Mouse (Mus musculus): Measurements from ENCODE around the gene Tph1. TPM values are rescaled to one million over a fixed set of nuclear protein-coding genes. Genes with fewer than 3 reads are reported as not detected.

The Tph1 gene
- total RNA-seq, 1 experiment from 2014 or later: not detected

GRCm38 (mm10) chr7:46648431-46649140 is 23.8 kb downstream of the Tph1 start:
- DNase-seq: no peak

DNA sequence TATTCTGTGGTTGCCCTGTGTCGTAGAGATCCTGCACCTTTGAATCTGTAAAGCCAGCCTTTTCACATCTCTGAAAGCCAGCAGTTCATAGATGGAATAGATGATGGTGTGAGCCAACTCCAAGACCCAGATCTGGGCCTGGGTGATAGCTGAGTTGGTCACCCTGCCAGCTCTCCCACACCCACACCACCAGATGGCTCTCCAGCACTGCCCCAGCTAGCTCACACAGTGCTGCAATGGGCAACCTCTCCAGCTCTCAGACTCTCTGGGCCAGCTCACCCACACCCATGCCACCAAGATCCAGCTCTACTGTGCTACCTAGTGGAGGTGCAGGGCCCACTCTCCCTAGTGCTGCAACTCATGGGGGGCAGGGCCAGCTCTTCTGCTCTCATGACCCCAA is 29.2 kb downstream of the Tph1 start:
- peak; percentile 25 for DNase-seq

DNA sequence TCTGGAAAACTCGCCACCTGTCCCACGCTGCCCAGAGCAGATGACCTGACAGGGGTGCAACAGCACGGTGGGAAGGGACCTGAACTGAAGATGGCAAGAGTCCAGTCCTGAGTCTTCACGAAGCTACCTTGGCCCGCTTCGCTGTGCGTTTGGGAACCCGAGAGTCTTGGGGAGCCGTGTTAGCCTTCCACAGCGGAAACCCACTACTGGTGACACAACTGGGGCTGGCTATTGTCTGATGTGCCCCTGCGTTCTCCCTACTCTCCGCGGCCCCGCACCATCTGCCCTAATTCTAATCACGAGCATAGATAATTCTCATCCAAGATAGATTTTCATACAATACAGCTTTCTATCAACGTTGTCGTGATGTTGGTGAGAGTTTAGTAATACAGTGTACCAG is 32.3 kb downstream of the Tph1 start:
- DNase-seq: no peak

GRCm38 (mm10) chr7:46639692-46640031 is 32.7 kb downstream of the Tph1 start, which contains the start of gene Sergef:
Sergef (minus strand) TSS chr7:46639807.
- peak; percentile 93 for DNase-seq

- DNase-seq: no peak
Measured at GRCm38 (mm10) chr7:46638889-46639691, 33.2 kb downstream of the Tph1 start.

DNA sequence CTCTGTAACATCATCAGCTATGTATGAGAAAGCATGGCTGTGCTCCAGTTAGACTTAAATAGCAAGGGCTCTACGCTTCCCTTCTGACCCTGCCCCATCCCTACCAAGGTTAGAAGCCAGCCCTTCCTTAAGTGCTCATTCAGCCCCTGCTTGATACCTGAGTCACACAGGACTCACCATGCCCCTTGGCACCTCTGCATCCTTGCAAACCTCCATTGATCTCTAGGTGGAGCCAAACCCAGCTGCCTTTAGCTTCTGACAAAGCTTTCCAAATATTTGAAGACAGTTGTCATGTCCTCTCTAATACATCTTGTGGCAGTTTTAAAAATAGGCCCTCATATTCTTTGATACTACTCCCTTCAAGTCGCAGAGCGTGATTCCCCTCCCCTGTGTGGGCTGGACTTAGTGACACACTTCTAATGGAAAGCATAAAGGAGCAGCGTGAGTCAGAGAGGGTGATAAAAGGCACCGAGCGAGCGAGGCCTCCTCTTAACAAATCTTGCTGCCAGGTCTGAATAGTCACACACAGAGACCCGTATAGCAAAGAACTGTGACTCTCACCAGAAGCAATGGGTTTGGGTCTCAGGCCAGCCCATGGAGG is 43.9 kb downstream of the Tph1 start:
- peak; percentile 46 for DNase-seq

DNA sequence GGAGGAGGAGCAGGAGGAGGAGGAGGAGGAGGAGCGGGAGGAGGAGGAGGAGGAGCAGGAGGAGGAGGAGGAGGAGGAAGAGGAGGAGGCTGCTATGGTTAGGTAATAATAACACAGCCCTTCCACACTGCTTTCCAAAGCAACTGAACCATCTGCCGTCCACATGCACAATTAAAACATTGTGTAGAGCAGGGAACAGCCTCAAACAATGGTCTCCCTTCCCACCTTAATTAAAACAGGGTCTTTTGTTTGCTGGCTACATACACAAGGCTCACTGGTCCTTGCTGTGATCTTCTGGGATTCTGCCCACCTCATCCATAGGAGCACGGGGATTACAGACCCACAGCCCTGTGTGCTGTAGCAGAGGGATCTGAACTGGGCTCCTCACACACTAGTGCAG is 48.4 kb downstream of the Tph1 start:
- no peak for DNase-seq

- no peak for DNase-seq
Measured at GRCm38 (mm10) chr7:46618416-46619110, 53.8 kb downstream of the Tph1 start.

DNA sequence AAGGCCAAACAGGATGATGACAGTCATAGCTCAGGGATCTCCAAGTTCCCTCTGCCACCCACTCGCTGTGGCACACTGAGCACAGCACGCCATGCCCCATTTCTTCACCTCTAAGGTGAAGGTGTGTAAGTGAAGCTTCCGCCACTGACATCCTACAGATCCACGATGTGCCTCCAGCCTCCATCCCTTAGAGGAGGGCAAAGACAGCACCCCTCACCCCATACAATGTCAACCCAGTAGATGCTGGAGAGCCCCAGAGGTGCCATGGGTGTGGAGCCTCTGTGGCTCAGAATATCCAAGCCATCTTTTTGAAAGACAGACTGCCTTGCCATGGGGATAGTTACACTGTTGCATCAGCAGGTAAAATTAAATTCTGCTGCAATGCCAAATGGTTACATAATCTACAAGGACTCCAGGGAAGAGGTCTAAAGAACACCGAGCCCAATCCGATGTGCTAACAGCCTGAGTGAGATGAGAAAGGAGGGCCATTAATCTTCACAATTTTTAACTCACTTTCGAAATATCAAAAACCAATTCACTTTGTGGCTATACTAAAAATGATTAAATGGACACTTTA is 55.8 kb downstream of the Tph1 start:
- DNase-seq: no peak

GRCm38 (mm10) chr7:46615256-46615977 is 56.9 kb downstream of the Tph1 start:
- DNase-seq: peak; percentile 62

DNA sequence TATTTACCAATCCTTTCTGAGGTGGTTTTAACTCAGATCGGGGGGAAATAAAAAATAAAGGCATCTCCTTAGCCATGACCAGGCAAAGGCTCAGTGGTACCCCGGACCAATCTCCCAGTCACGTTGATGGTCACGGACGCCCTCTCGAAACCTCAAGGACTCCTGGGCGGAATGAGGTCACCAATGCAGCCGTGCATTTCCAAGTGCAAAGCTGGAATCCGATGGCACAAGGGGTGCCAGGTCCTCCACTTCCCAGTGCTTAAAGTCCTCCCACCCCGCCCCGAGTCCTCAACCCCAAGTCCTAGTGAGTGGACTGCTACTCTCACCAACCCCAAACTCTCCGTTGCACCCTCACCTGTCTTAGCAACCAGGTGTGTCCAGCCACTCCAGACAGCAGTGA is 58.1 kb downstream of the Tph1 start:
- peak; percentile 41 for DNase-seq

GRCm38 (mm10) chr7:46613091-46613490 is 59.2 kb downstream of the Tph1 start:
- DNase-seq: peak; percentile 22

- DNase-seq: peak; percentile 19
Measured at GRCm38 (mm10) chr7:46612421-46612937, 59.9 kb downstream of the Tph1 start.

- peak; percentile 37 for DNase-seq
Measured at GRCm38 (mm10) chr7:46611970-46612369, 60.4 kb downstream of the Tph1 start.

DNA sequence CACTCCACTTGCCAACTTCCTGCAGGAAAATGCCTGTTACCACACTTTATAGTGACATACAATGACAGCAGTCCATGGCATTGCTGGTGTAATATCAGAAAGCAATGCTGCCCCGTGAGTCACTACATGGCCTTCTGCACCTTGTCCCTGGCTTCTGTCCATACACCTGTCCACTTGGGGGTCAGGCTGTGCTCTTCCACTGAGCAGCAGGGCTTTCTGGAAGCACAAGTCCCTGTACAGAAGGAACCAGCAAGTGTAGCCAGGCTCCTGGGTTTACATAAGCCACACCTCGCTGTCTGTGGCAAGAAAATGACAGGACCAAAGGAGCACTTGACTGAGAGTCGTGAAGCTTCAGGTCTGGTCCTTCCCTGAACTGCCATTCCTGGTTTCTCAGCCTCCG is 63.0 kb downstream of the Tph1 start:
- DNase-seq: no peak

GRCm38 (mm10) chr7:46607428-46608055 is 64.8 kb downstream of the Tph1 start:
- peak; percentile 26 for DNase-seq

DNA sequence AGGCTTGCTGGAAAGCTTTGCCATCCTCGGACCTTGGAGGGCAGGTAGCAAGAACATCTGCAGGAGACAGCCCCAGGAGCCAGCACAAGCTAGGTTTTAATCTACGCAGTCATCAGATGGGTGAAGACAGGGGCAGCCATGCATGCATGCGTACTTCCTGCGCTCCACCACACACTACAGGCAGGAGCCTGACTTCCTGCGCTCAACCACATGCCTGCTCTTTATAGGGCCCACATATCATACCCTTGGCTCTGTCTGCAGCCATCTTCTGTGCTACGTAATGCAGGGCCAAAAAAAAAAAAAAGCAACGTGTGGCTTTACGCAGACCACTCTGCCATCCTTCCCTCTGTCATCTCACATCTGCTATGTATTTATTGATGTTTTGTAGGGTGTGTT is 65.3 kb downstream of the Tph1 start:
- DNase-seq: no peak

DNA sequence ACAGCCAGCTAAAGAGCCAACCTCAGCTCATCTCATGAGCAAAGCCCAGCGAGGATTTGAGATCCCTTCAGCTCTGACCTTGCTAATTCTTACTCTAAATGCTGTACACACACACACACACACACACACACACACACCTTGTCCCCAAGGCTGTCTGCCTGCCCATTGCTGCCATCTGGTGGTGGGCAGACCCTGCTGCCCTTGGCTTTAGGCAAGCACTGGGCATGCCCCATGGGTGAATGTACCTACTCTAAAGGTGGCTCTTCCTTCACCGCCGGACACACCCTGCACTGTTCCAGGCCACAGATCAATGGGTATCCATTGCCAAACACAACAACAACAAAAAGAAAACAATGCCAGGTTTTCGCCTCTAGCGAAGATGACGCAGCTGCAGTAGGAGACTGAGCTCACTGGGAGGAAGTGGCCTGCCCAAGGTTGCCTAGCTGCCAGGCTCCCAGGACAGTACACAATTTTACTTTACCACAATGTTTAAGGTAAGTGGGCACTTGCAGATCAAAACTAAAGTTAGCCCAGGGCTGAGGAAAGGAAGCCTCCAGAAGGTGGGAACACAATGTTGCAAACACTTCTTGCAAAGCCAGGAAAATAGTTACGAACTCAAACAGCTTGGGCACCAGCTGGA is 65.8 kb downstream of the Tph1 start:
- DNase-seq: peak; percentile 82

DNA sequence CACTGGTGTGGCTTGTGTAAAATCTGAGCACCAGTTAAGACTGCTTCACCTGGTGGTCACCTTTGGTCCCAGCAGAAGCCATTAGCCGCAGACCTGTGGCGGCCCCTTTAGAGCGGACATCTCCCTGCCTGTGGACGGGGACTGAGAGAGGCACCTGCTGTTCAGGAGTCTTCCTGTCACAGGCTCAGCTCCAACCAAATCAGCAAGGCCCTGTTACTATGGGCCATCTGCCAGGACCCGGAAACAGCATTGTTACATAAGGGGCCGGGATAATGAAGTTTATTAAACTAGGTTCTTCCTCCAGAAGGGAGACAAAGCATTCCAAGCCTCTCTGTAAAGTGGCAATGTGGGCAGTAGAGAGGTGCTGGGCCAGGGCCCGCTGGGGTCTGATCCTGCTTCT is 69.3 kb downstream of the Tph1 start:
- DNase-seq: no peak

DNA sequence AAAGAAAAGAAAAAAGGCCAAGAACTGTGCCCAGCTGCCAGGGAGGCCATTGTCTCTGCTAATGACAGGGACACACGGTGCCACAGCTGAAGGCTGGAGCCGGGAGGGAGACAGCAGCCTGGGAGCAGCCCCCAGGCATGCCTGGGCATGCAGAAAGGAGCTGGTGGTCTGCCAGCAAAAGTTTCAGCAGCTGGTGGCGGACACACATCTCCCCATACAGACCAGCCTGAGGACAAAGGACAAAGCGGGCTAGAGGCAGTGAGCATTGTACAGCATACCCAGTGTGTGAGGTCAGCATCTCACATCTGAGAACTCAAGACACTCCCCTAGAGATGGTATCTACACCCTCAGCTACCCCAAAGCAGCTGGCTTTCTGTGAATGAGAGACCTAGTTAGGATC is 70.3 kb downstream of the Tph1 start:
- no peak for DNase-seq
